Mouse (Mus musculus) heart, embryonic 16.5 days (tissue): Measurements from ENCODE around the gene Rapgef4. TPM values are rescaled to one million over a fixed set of nuclear protein-coding genes. Genes with fewer than 3 reads are reported as not detected.

Experiments
- ATAC-seq: fragments of 200-750 bp; cut with Nextera tagmentation; replicated peaks from 2 replicates; pipeline ENCODE4 v1.8.0; 2017; ENCODE audit warnings: moderate number of reproducible peaks; ENCODE audit not compliant: insufficient read depth, low FRiP score; ENCODE audit errors: extremely low read depth
- H3K27ac ChIP-seq: fragments of 300-500 bp; sonication (generic); 2 replicates; pipeline ENCODE4 v1.5.1; 2014; ENCODE audit warnings: mild to moderate bottlenecking, low read length, control low read depth, moderate library complexity
- H3K27me3 ChIP-seq: fragments of 300-500 bp; sonication (generic); 2 replicates; pipeline ENCODE4 v1.6.1; 2014; ENCODE audit warnings: low read length, mixed read lengths; ENCODE audit not compliant: control insufficient read depth, insufficient read depth
- H3K36me3 ChIP-seq: fragments of 300-500 bp; sonication (generic); 2 replicates; pipeline ENCODE4 v1.6.1; 2014; ENCODE audit not compliant: control insufficient read depth, insufficient read depth
- H3K4me1 ChIP-seq: fragments of 300-500 bp; sonication (generic); 2 replicates; pipeline ENCODE4 v1.6.1; 2014; ENCODE audit warnings: low read length, mixed read lengths; ENCODE audit not compliant: control insufficient read depth, insufficient read depth
- H3K4me2 ChIP-seq: fragments of 300-500 bp; sonication (generic); 2 replicates; pipeline ENCODE4 v1.6.1; 2014; ENCODE audit warnings: low read depth, mild to moderate bottlenecking, control low read depth, low read length
- H3K4me3 ChIP-seq: fragments of 300-500 bp; sonication (generic); 2 replicates; pipeline ENCODE4 v1.5.1; 2014; ENCODE audit warnings: mild to moderate bottlenecking, control low read depth, low read length
- H3K9ac ChIP-seq: fragments of 300-500 bp; sonication (generic); 2 replicates; pipeline ENCODE4 v1.6.1; 2014; ENCODE audit warnings: low read length, control low read depth
- H3K9me3 ChIP-seq: fragments of 300-500 bp; sonication (generic); replicated peaks from 2 replicates; pipeline ENCODE4 v1.6.1; 2016; ENCODE audit warnings: low read length; ENCODE audit not compliant: control insufficient read depth
- WGBS: fragments of 180-500 bp; shearing (Covaris S2); extraction: QIAGEN DNeasy Blood & Tissue Kit; methylation state at CpG from one replicate; pipeline ENCODE4 v1.1.7; 2014; 5-methylcytosine and 5-hydroxymethylcytosine counted together
- polyA plus RNA-seq: library from polyadenylated mRNA; unstranded; fragments of >200 nt; fragmentation: Nextera tagmentation; extraction: Ambion mirVana; gene quantifications from 2 replicates; pipeline ENCODE4 v1.2.1, GENCODE M21; 2015

Gene Rapgef4
- polyA plus RNA-seq, 1 experiment from 2014 or later, result 4.1 TPM

GRCm38 (mm10) chr2:72147246-72147645, 166.2 kb downstream of the Rapgef4 start:
- Histone ChIP-seq H3K27me3 (no peaks in the 10 kb centered on the region), H3K27ac (no peak overlapping the region), H3K4me3 (no peak overlapping the region), H3K36me3 (no peaks in the 10 kb centered on the region), H3K4me2 (no peak overlapping the region), H3K9me3 (no peaks in the 10 kb centered on the region), H3K4me1 (peaks cover 10% of the 10 kb centered on the region), H3K9ac (no peak overlapping the region)
- 79% methylated on average over 7 of the region's 7 CpGs for WGBS
- ATAC-seq, result no peak

- Histone ChIP-seq H3K4me2 (no peak overlapping the region), H3K36me3 (no peaks in the 10 kb centered on the region)
These were observed 166.7 kb downstream of the Rapgef4 start for GRCm38 (mm10) chr2:72147695-72148094.

GRCm38 (mm10) chr2:72148647-72149046, 167.6 kb downstream of the Rapgef4 start:
- H3K9ac ChIP-seq, result no peak overlapping the region
- no peak overlapping the region for H3K4me2 ChIP-seq
- no peak for ATAC-seq
- no peaks in the 10 kb centered on the region for H3K27me3 ChIP-seq
- no peak overlapping the region for H3K27ac ChIP-seq
- WGBS, result 39% methylated on average over 4 of the region's 4 CpGs
- H3K4me1 ChIP-seq, result peaks cover 13% of the 10 kb centered on the region
- no peak overlapping the region for H3K4me3 ChIP-seq
- H3K36me3 ChIP-seq, result no peaks in the 10 kb centered on the region
- H3K9me3 ChIP-seq, result no peaks in the 10 kb centered on the region

More at GRCm38 (mm10) chr2:72147695-72148094, 166.7 kb downstream of the Rapgef4 start:
- Histone ChIP-seq H3K9ac (no peak overlapping the region), H3K4me3 (no peak overlapping the region), H3K4me1 (peaks cover 10% of the 10 kb centered on the region), H3K27ac (no peak overlapping the region), H3K9me3 (no peaks in the 10 kb centered on the region), H3K27me3 (no peaks in the 10 kb centered on the region)
- ATAC-seq, result no peak
- 67% methylated on average over 6 of the region's 6 CpGs for WGBS

GRCm38 (mm10) chr2:72149059-72149458, 168.0 kb downstream of the Rapgef4 start:
- Histone ChIP-seq H3K4me3 (no peak overlapping the region), H3K27ac (no peak overlapping the region), H3K27me3 (no peaks in the 10 kb centered on the region), H3K9ac (no peak overlapping the region), H3K4me1 (peaks cover 13% of the 10 kb centered on the region), H3K36me3 (no peaks in the 10 kb centered on the region), H3K9me3 (no peaks in the 10 kb centered on the region), H3K4me2 (no peak overlapping the region)
- 23% methylated on average over 4 of the region's 4 CpGs for WGBS
- no peak for ATAC-seq

GRCm38 (mm10) chr2:72151792-72152554, 170.9 kb downstream of the Rapgef4 start:
- Histone ChIP-seq H3K4me1 (peaks cover 20% of the 10 kb centered on the region), H3K27ac (no peak overlapping the region), H3K36me3 (no peaks in the 10 kb centered on the region), H3K4me2 (no peak overlapping the region), H3K9me3 (no peaks in the 10 kb centered on the region), H3K9ac (no peak overlapping the region), H3K27me3 (no peaks in the 10 kb centered on the region), H3K4me3 (no peak overlapping the region)
- peak; percentile 66 for ATAC-seq
- 54% methylated on average over 9 of the region's 9 CpGs for WGBS

- Histone ChIP-seq H3K27ac (no peak overlapping the region), H3K4me3 (no peak overlapping the region), H3K4me1 (peaks cover 24% of the 10 kb centered on the region), H3K9me3 (no peaks in the 10 kb centered on the region), H3K36me3 (no peaks in the 10 kb centered on the region), H3K27me3 (no peaks in the 10 kb centered on the region), H3K4me2 (no peak overlapping the region), H3K9ac (no peak overlapping the region)
- WGBS, result 87% methylated on average over 2 of the region's 2 CpGs
- no peak for ATAC-seq
These were observed 171.7 kb downstream of the Rapgef4 start for GRCm38 (mm10) chr2:72152746-72153145.

- H3K27ac ChIP-seq, result no peak overlapping the region
- H3K4me3 ChIP-seq, result no peak overlapping the region
- WGBS, result 74% methylated on average over 1 of the region's 1 CpGs
- H3K27me3 ChIP-seq, result no peaks in the 10 kb centered on the region
- no peaks in the 10 kb centered on the region for H3K9me3 ChIP-seq
- H3K36me3 ChIP-seq, result no peaks in the 10 kb centered on the region
- ATAC-seq, result no peak
- peaks cover 25% of the 10 kb centered on the region for H3K4me1 ChIP-seq
- no peak overlapping the region for H3K9ac ChIP-seq
- no peak overlapping the region for H3K4me2 ChIP-seq
These were observed 172.8 kb downstream of the Rapgef4 start for GRCm38 (mm10) chr2:72153851-72154250.

GRCm38 (mm10) chr2:72155102-72155773, 174.2 kb downstream of the Rapgef4 start:
- 0 out of 2 replicates have a peak overlapping the region, but pooled peaks have one; percentile 8 for H3K9ac ChIP-seq
- no peaks in the 10 kb centered on the region for H3K27me3 ChIP-seq
- peak overlapping the region; percentile 56 for H3K27ac ChIP-seq
- H3K4me3 ChIP-seq, result no peak overlapping the region
- no peak for ATAC-seq
- WGBS, result 34% methylated on average over 8 of the region's 8 CpGs
- peaks cover 25% of the 10 kb centered on the region for H3K4me1 ChIP-seq
- H3K36me3 ChIP-seq, result no peaks in the 10 kb centered on the region
- H3K9me3 ChIP-seq, result no peaks in the 10 kb centered on the region
- H3K4me2 ChIP-seq, result no peak overlapping the region

GRCm38 (mm10) chr2:72156484-72156883, 175.4 kb downstream of the Rapgef4 start:
- H3K4me1 ChIP-seq, result peaks cover 25% of the 10 kb centered on the region

More at GRCm38 (mm10) chr2:72156484-72156883, 175.4 kb downstream of the Rapgef4 start:
- Histone ChIP-seq H3K27ac (no peak overlapping the region), H3K27me3 (no peaks in the 10 kb centered on the region), H3K4me2 (no peak overlapping the region), H3K9me3 (no peaks in the 10 kb centered on the region), H3K4me3 (no peak overlapping the region), H3K9ac (no peak overlapping the region), H3K36me3 (no peaks in the 10 kb centered on the region)
- ATAC-seq, result no peak
- 90% methylated on average over 5 of the region's 5 CpGs for WGBS
